Mouse (Mus musculus): ENCODE measurements around the gene Med13l. TPM values are rescaled to one million over a fixed set of nuclear protein-coding genes. Genes with fewer than 3 reads are reported as not detected.

The Med13l gene
- polyA plus RNA-seq, 1 experiment from 2014 or later, result 9.3 TPM

GRCm38 (mm10) chr5:118754191-118754759 is 193.8 kb downstream of the Med13l start:
- H3K36me3 ChIP-seq, result peaks cover 69% of the 10 kb centered on the region

GRCm38 (mm10) chr5:118756078-118756477 is 195.6 kb downstream of the Med13l start:
- no peak overlapping the region for H3K9ac ChIP-seq
- H3K27ac ChIP-seq, result no peak overlapping the region
- no peak for ATAC-seq (ENCODE audit: borderline replicate concordance, extremely low read depth, low FRiP score, low TSS enrichment)
- H3K9me3 ChIP-seq, result no peaks in the 10 kb centered on the region
- no peaks in the 10 kb centered on the region for H3K4me1 ChIP-seq
- WGBS, result 52% methylated on average over 2 of the region's 2 CpGs
- H3K4me3 ChIP-seq, result no peak overlapping the region
- peaks cover 69% of the 10 kb centered on the region for H3K36me3 ChIP-seq
- H3K27me3 ChIP-seq, result no peaks in the 10 kb centered on the region
- no peak overlapping the region for H3K4me2 ChIP-seq

More at GRCm38 (mm10) chr5:118754191-118754759, 193.8 kb downstream of the Med13l start:
- 71% methylated on average over 4 of the region's 4 CpGs for WGBS
- no peak for ATAC-seq (ENCODE audit: borderline replicate concordance, extremely low read depth, low FRiP score, low TSS enrichment)
- Histone ChIP-seq H3K4me3 (no peak overlapping the region), H3K4me1 (no peaks in the 10 kb centered on the region), H3K4me2 (no peak overlapping the region), H3K9me3 (no peaks in the 10 kb centered on the region), H3K27ac (no peak overlapping the region), H3K27me3 (no peaks in the 10 kb centered on the region), H3K9ac (no peak overlapping the region)

- no peak for ATAC-seq (ENCODE audit: borderline replicate concordance, extremely low read depth, low FRiP score, low TSS enrichment)
- Histone ChIP-seq H3K9me3 (no peaks in the 10 kb centered on the region), H3K4me1 (no peaks in the 10 kb centered on the region), H3K27me3 (no peaks in the 10 kb centered on the region), H3K4me2 (no peak overlapping the region), H3K4me3 (no peak overlapping the region), H3K9ac (no peak overlapping the region), H3K27ac (no peak overlapping the region), H3K36me3 (peaks cover 76% of the 10 kb centered on the region)
- WGBS, result 46% methylated on average over 17 of the region's 17 CpGs
Observed at GRCm38 (mm10) chr5:118757396-118758301, 197.2 kb downstream of the Med13l start.

- Histone ChIP-seq H3K4me2 (no peak overlapping the region), H3K36me3 (peaks cover 62% of the 10 kb centered on the region), H3K4me1 (no peaks in the 10 kb centered on the region), H3K9me3 (no peaks in the 10 kb centered on the region), H3K4me3 (no peak overlapping the region), H3K9ac (no peak overlapping the region), H3K27ac (no peak overlapping the region), H3K27me3 (no peaks in the 10 kb centered on the region)
- no peak for ATAC-seq (ENCODE audit: borderline replicate concordance, extremely low read depth, low FRiP score, low TSS enrichment)
- WGBS, result 85% methylated on average over 10 of the region's 10 CpGs
Observed at GRCm38 (mm10) chr5:118760986-118761385, 200.5 kb downstream of the Med13l start.

GRCm38 (mm10) chr5:118762499-118763185 is 202.2 kb downstream of the Med13l start:
- Histone ChIP-seq H3K9me3 (no peaks in the 10 kb centered on the region), H3K4me1 (no peaks in the 10 kb centered on the region), H3K27ac (no peak overlapping the region), H3K4me3 (no peak overlapping the region), H3K4me2 (no peak overlapping the region), H3K36me3 (peaks cover 55% of the 10 kb centered on the region), H3K9ac (no peak overlapping the region), H3K27me3 (no peaks in the 10 kb centered on the region)
- no peak for ATAC-seq (ENCODE audit: borderline replicate concordance, extremely low read depth, low FRiP score, low TSS enrichment)
- WGBS, result 76% methylated on average over 18 of the region's 18 CpGs

GRCm38 (mm10) chr5:118763353-118763752 is 202.9 kb downstream of the Med13l start:
- no peak for ATAC-seq (ENCODE audit: borderline replicate concordance, extremely low read depth, low FRiP score, low TSS enrichment)
- H3K27ac ChIP-seq, result no peak overlapping the region
- no peaks in the 10 kb centered on the region for H3K9me3 ChIP-seq
- no peaks in the 10 kb centered on the region for H3K27me3 ChIP-seq
- 51% methylated on average over 5 of the region's 5 CpGs for whole genome bisulfite sequencing
- H3K4me3 ChIP-seq, result no peak overlapping the region
- no peak overlapping the region for H3K4me2 ChIP-seq
- no peaks in the 10 kb centered on the region for H3K4me1 ChIP-seq
- peaks cover 50% of the 10 kb centered on the region for H3K36me3 ChIP-seq
- no peak overlapping the region for H3K9ac ChIP-seq

GRCm38 (mm10) chr5:118769143-118769542 is 208.7 kb downstream of the Med13l start:
- H3K36me3 ChIP-seq, result no peaks in the 10 kb centered on the region
- H3K4me3 ChIP-seq, result no peak overlapping the region
- no peak overlapping the region for H3K4me2 ChIP-seq
- no peak overlapping the region for H3K27ac ChIP-seq
- H3K9me3 ChIP-seq, result no peaks in the 10 kb centered on the region
- H3K27me3 ChIP-seq, result no peaks in the 10 kb centered on the region
- WGBS, result 70% methylated on average over 6 of the region's 6 CpGs
- H3K4me1 ChIP-seq, result no peaks in the 10 kb centered on the region
- no peak for ATAC-seq (ENCODE audit: borderline replicate concordance, extremely low read depth, low FRiP score, low TSS enrichment)
- H3K9ac ChIP-seq, result no peak overlapping the region

GRCm38 (mm10) chr5:118773866-118774265 is 213.4 kb downstream of the Med13l start:
- Histone ChIP-seq H3K4me2 (no peak overlapping the region), H3K9me3 (no peaks in the 10 kb centered on the region), H3K4me1 (no peaks in the 10 kb centered on the region), H3K27me3 (no peaks in the 10 kb centered on the region), H3K4me3 (no peak overlapping the region), H3K9ac (no peak overlapping the region), H3K36me3 (no peaks in the 10 kb centered on the region), H3K27ac (no peak overlapping the region)
- 15% methylated on average over 3 of the region's 3 CpGs for WGBS
- ATAC-seq (ENCODE audit: borderline replicate concordance, extremely low read depth, low FRiP score, low TSS enrichment), result no peak

- no peaks in the 10 kb centered on the region for H3K9me3 ChIP-seq
- H3K4me2 ChIP-seq, result no peak overlapping the region
- H3K36me3 ChIP-seq, result no peaks in the 10 kb centered on the region
- no peak for ATAC-seq (ENCODE audit: borderline replicate concordance, extremely low read depth, low FRiP score, low TSS enrichment)
- H3K4me3 ChIP-seq, result no peak overlapping the region
- H3K27me3 ChIP-seq, result peaks cover 7% of the 10 kb centered on the region; the same call in 1 of the 2 replicates
- no peak overlapping the region for H3K9ac ChIP-seq
- no peaks in the 10 kb centered on the region for H3K4me1 ChIP-seq
- no peak overlapping the region for H3K27ac ChIP-seq
- WGBS, result 63% methylated on average over 6 of the region's 6 CpGs
Observed at GRCm38 (mm10) chr5:118776396-118776795, 215.9 kb downstream of the Med13l start.

GRCm38 (mm10) chr5:118781598-118781997 is 221.1 kb downstream of the Med13l start:
- H3K27ac ChIP-seq, result no peak overlapping the region
- ATAC-seq (ENCODE audit: borderline replicate concordance, extremely low read depth, low FRiP score, low TSS enrichment), result peak; percentile 55; the same call in 1 of the 2 replicates
- H3K36me3 ChIP-seq, result no peaks in the 10 kb centered on the region
- peaks cover 8% of the 10 kb centered on the region; the same call in 1 of the 2 replicates for H3K27me3 ChIP-seq
- no peak overlapping the region for H3K4me2 ChIP-seq
- no peaks in the 10 kb centered on the region; the same call in 1 of the 2 replicates for H3K4me1 ChIP-seq
- H3K4me3 ChIP-seq, result no peak overlapping the region
- no peak overlapping the region for H3K9ac ChIP-seq
- WGBS, result 11% methylated on average over 17 of the region's 17 CpGs
- no peaks in the 10 kb centered on the region for H3K9me3 ChIP-seq

GRCm38 (mm10) chr5:118782139-118782538 is 221.7 kb downstream of the Med13l start:
- no peak overlapping the region for H3K4me2 ChIP-seq
- WGBS, result 50% methylated on average over 3 of the region's 3 CpGs
- no peaks in the 10 kb centered on the region; the same call in 1 of the 2 replicates for H3K4me1 ChIP-seq
- no peak overlapping the region for H3K27ac ChIP-seq
- no peak overlapping the region for H3K9ac ChIP-seq
- peaks cover 8% of the 10 kb centered on the region; the same call in 1 of the 2 replicates for H3K27me3 ChIP-seq
- H3K4me3 ChIP-seq, result no peak overlapping the region
- ATAC-seq (ENCODE audit: borderline replicate concordance, extremely low read depth, low FRiP score, low TSS enrichment), result no peak
- H3K36me3 ChIP-seq, result no peaks in the 10 kb centered on the region
- no peaks in the 10 kb centered on the region for H3K9me3 ChIP-seq

GRCm38 (mm10) chr5:118789226-118789625 is 228.7 kb downstream of the Med13l start:
- no peaks in the 10 kb centered on the region for H3K36me3 ChIP-seq
- H3K9me3 ChIP-seq, result no peaks in the 10 kb centered on the region
- H3K4me1 ChIP-seq, result no peaks in the 10 kb centered on the region
- H3K27ac ChIP-seq, result no peak overlapping the region
- H3K4me2 ChIP-seq, result no peak overlapping the region
- H3K27me3 ChIP-seq, result no peaks in the 10 kb centered on the region
- no peak overlapping the region for H3K9ac ChIP-seq
- WGBS, result 85% methylated on average over 11 of the region's 11 CpGs
- no peak overlapping the region for H3K4me3 ChIP-seq
- no peak for ATAC-seq (ENCODE audit: borderline replicate concordance, extremely low read depth, low FRiP score, low TSS enrichment)

Measured in lung, embryonic 15.5 days (tissue).